Mouse (Mus musculus) midbrain, embryonic 14.5 days (tissue): Measurements from ENCODE around the gene Tmem59. TPM values are rescaled to one million over a fixed set of nuclear protein-coding genes. Genes with fewer than 3 reads are reported as not detected.

ENCODE experiments used
- ATAC-seq: fragments of 200-750 bp; cut with Nextera tagmentation; 2 replicates; pipeline ENCODE4 v1.8.0; 2017; ENCODE audit warnings: moderate number of reproducible peaks, moderate library complexity; ENCODE audit not compliant: low FRiP score, low TSS enrichment
- DNase-seq: peaks from one replicate; pipeline ENCODE4 v3.0.0-alpha.2; 2015
- H3K27ac ChIP-seq: fragments of 300-500 bp; sonication (generic); replicated peaks from 2 replicates; pipeline ENCODE4 v1.5.1; 2014; ENCODE audit warnings: mild to moderate bottlenecking, low read depth, low read length, moderate library complexity
- H3K27me3 ChIP-seq: fragments of 300-500 bp; sonication (generic); 2 replicates; pipeline ENCODE4 v1.6.1; 2014; ENCODE audit warnings: low read length, control low read depth, mixed read lengths; ENCODE audit not compliant: control insufficient read depth, insufficient read depth
- H3K36me3 ChIP-seq: fragments of 300-500 bp; sonication (generic); 2 replicates; pipeline ENCODE4 v1.6.1; 2014; ENCODE audit warnings: low read length, control low read depth; ENCODE audit not compliant: control insufficient read depth, insufficient read depth
- H3K4me1 ChIP-seq: fragments of 300-500 bp; sonication (generic); 2 replicates; pipeline ENCODE4 v1.6.1; 2014; ENCODE audit warnings: mild to moderate bottlenecking, antibody characterized with exemption, low read length, control low read depth; ENCODE audit not compliant: control insufficient read depth, insufficient read depth
- H3K4me2 ChIP-seq: fragments of 300-500 bp; sonication (generic); 2 replicates; pipeline ENCODE4 v1.6.1; 2014; ENCODE audit warnings: mild to moderate bottlenecking, low read length, moderate library complexity
- H3K4me3 ChIP-seq: fragments of 300-500 bp; sonication (generic); replicated peaks from 2 replicates; pipeline ENCODE4 v1.5.1; 2014; ENCODE audit warnings: low read depth, low read length
- H3K9ac ChIP-seq: fragments of 300-500 bp; sonication (generic); replicated peaks from 2 replicates; pipeline ENCODE4 v1.6.1; 2014; ENCODE audit warnings: mild to moderate bottlenecking, low read length, moderate library complexity
- H3K9me3 ChIP-seq: fragments of 300-500 bp; sonication (generic); 2 replicates; pipeline ENCODE4 v1.6.1; 2016; ENCODE audit warnings: low read length, control low read depth, mixed read lengths; ENCODE audit not compliant: control insufficient read depth
- WGBS: fragments of 180-500 bp; shearing (Covaris S2); extraction: QIAGEN DNeasy Blood & Tissue Kit; methylation state at CpG from one replicate; pipeline ENCODE4 v1.1.7; 2014; 5-methylcytosine and 5-hydroxymethylcytosine counted together
- polyA plus RNA-seq: library from polyadenylated mRNA; unstranded; fragments of >200 nt; fragmentation: Nextera tagmentation; extraction: Ambion mirVana; gene quantifications from 2 replicates; pipeline ENCODE4 v1.2.1, GENCODE M21; 2014

Tmem59 gene
- polyA plus RNA-seq, 1 experiment from 2014 or later: 361 TPM

- Histone ChIP-seq H3K4me1 (peaks cover 25% of the 10 kb centered on the region), H3K27me3 (no peaks in the 10 kb centered on the region), H3K4me2 (no peak overlapping the region), H3K9ac (no peak overlapping the region), H3K27ac (peak overlapping the region; percentile 70; the same call in 1 of the 2 replicates), H3K36me3 (peaks cover 14% of the 10 kb centered on the region; the same call in 1 of the 2 replicates), H3K4me3 (no peak overlapping the region), H3K9me3 (no peaks in the 10 kb centered on the region)
- DNase-seq: no peak
- 90% methylated on average over 8 of the region's 8 CpGs for WGBS
- no peak for ATAC-seq
Measured at GRCm38 (mm10) chr4:107143511-107143910, 34.7 kb upstream of the Tmem59 start.

- Histone ChIP-seq H3K9me3 (no peaks in the 10 kb centered on the region), H3K4me3 (no peak overlapping the region)
- 76% methylated on average over 6 of the region's 6 CpGs for WGBS
Measured at GRCm38 (mm10) chr4:107150991-107151390, 27.2 kb upstream of the Tmem59 start.

GRCm38 (mm10) chr4:107152571-107152970 lies 25.6 kb upstream of the Tmem59 start:
- 88% methylated on average over 8 of the region's 8 CpGs for WGBS

More at GRCm38 (mm10) chr4:107150991-107151390, 27.2 kb upstream of the Tmem59 start:
- Histone ChIP-seq H3K36me3 (peaks cover 19% of the 10 kb centered on the region; the same call in 1 of the 2 replicates), H3K4me2 (no peak overlapping the region), H3K27ac (no peak overlapping the region), H3K4me1 (no peaks in the 10 kb centered on the region), H3K9ac (no peak overlapping the region), H3K27me3 (no peaks in the 10 kb centered on the region)
- DNase-seq (no peak), ATAC-seq (no peak)

GRCm38 (mm10) chr4:107156983-107157401 lies 21.2 kb upstream of the Tmem59 start:
- H3K4me2 ChIP-seq: no peak overlapping the region
- no peaks in the 10 kb centered on the region for H3K9me3 ChIP-seq
- ATAC-seq (no peak), DNase-seq (no peak)
- peaks cover 23% of the 10 kb centered on the region; the same call in 1 of the 2 replicates for H3K36me3 ChIP-seq
- no peak overlapping the region for H3K27ac ChIP-seq
- no peak overlapping the region for H3K4me3 ChIP-seq
- H3K4me1 ChIP-seq: no peaks in the 10 kb centered on the region
- no peak overlapping the region for H3K9ac ChIP-seq
- 94% methylated on average over 4 of the region's 4 CpGs for WGBS
- H3K27me3 ChIP-seq: no peaks in the 10 kb centered on the region

More at GRCm38 (mm10) chr4:107152571-107152970, 25.6 kb upstream of the Tmem59 start:
- ATAC-seq: no peak
- no peak for DNase-seq
- no peak overlapping the region for H3K27ac ChIP-seq
- H3K27me3 ChIP-seq: no peaks in the 10 kb centered on the region
- H3K9me3 ChIP-seq: no peaks in the 10 kb centered on the region
- no peaks in the 10 kb centered on the region for H3K4me1 ChIP-seq
- peaks cover 15% of the 10 kb centered on the region; the same call in 1 of the 2 replicates for H3K36me3 ChIP-seq
- no peak overlapping the region for H3K4me2 ChIP-seq
- no peak overlapping the region for H3K4me3 ChIP-seq
- H3K9ac ChIP-seq: no peak overlapping the region

GRCm38 (mm10) chr4:107159166-107159773 lies 18.9 kb upstream of the Tmem59 start:
- Histone ChIP-seq H3K27me3 (no peaks in the 10 kb centered on the region), H3K9ac (no peak overlapping the region), H3K36me3 (peaks cover 23% of the 10 kb centered on the region; the same call in 1 of the 2 replicates), H3K9me3 (no peaks in the 10 kb centered on the region), H3K4me3 (no peak overlapping the region), H3K4me1 (no peaks in the 10 kb centered on the region), H3K4me2 (no peak overlapping the region), H3K27ac (no peak overlapping the region)
- WGBS: 92% methylated on average over 11 of the region's 11 CpGs
- ATAC-seq: no peak
- DNase-seq: no peak

GRCm38 (mm10) chr4:107160181-107160580 lies 18.0 kb upstream of the Tmem59 start:
- 89% methylated on average over 8 of the region's 8 CpGs for WGBS
- ATAC-seq (no peak), DNase-seq (no peak)
- Histone ChIP-seq H3K27me3 (no peaks in the 10 kb centered on the region), H3K9ac (no peak overlapping the region), H3K9me3 (no peaks in the 10 kb centered on the region), H3K4me2 (no peak overlapping the region), H3K4me3 (no peak overlapping the region), H3K4me1 (no peaks in the 10 kb centered on the region), H3K27ac (no peak overlapping the region), H3K36me3 (peaks cover 22% of the 10 kb centered on the region; the same call in 1 of the 2 replicates)

GRCm38 (mm10) chr4:107163341-107163740 lies 14.9 kb upstream of the Tmem59 start:
- Histone ChIP-seq H3K4me1 (no peaks in the 10 kb centered on the region), H3K27ac (no peak overlapping the region), H3K4me3 (no peak overlapping the region), H3K9me3 (no peaks in the 10 kb centered on the region), H3K4me2 (no peak overlapping the region), H3K9ac (no peak overlapping the region), H3K36me3 (peaks cover 12% of the 10 kb centered on the region), H3K27me3 (no peaks in the 10 kb centered on the region)
- ATAC-seq (no peak), DNase-seq (no peak)
- WGBS: 90% methylated on average over 10 of the region's 10 CpGs

- WGBS: 32% methylated on average over 9 of the region's 9 CpGs
- H3K27ac ChIP-seq: 0 out of 2 replicates have a peak overlapping the region, but pooled peaks have one; percentile 22
- peak; percentile 68 for ATAC-seq
Measured at GRCm38 (mm10) chr4:107163756-107164587, 14.2 kb upstream of the Tmem59 start.

More at GRCm38 (mm10) chr4:107163756-107164587, 14.2 kb upstream of the Tmem59 start:
- DNase-seq: peak; percentile 93
- Histone ChIP-seq H3K4me3 (no peak overlapping the region), H3K4me2 (no peak overlapping the region), H3K9ac (no peak overlapping the region), H3K27me3 (no peaks in the 10 kb centered on the region), H3K36me3 (peaks cover 7% of the 10 kb centered on the region), H3K4me1 (no peaks in the 10 kb centered on the region), H3K9me3 (no peaks in the 10 kb centered on the region)
